Mouse (Mus musculus) midbrain, embryonic 14.5 days (tissue): Measurements from ENCODE around the gene Gabbr2. TPM values are rescaled to one million over a fixed set of nuclear protein-coding genes. Genes with fewer than 3 reads are reported as not detected.
A peak's percentile ranks its signal among the peaks of the same experiment; 100 is the strongest.

Experiments
- ATAC-seq: fragments of 200-750 bp; cut with Nextera tagmentation; 2 replicates; pipeline ENCODE4 v1.8.0; 2017; ENCODE audit warnings: moderate number of reproducible peaks, moderate library complexity; ENCODE audit not compliant: low FRiP score, low TSS enrichment
- DNase-seq: peaks from one replicate; pipeline ENCODE4 v3.0.0-alpha.2; 2015
- H3K27ac ChIP-seq: fragments of 300-500 bp; sonication (generic); replicated peaks from 2 replicates; pipeline ENCODE4 v1.5.1; 2014; ENCODE audit warnings: mild to moderate bottlenecking, low read depth, low read length, moderate library complexity
- H3K27me3 ChIP-seq: fragments of 300-500 bp; sonication (generic); 2 replicates; pipeline ENCODE4 v1.6.1; 2014; ENCODE audit warnings: low read length, control low read depth, mixed read lengths; ENCODE audit not compliant: control insufficient read depth, insufficient read depth
- H3K36me3 ChIP-seq: fragments of 300-500 bp; sonication (generic); 2 replicates; pipeline ENCODE4 v1.6.1; 2014; ENCODE audit warnings: low read length, control low read depth; ENCODE audit not compliant: control insufficient read depth, insufficient read depth
- H3K4me1 ChIP-seq: fragments of 300-500 bp; sonication (generic); 2 replicates; pipeline ENCODE4 v1.6.1; 2014; ENCODE audit warnings: mild to moderate bottlenecking, antibody characterized with exemption, low read length, control low read depth; ENCODE audit not compliant: control insufficient read depth, insufficient read depth
- H3K4me2 ChIP-seq: fragments of 300-500 bp; sonication (generic); 2 replicates; pipeline ENCODE4 v1.6.1; 2014; ENCODE audit warnings: mild to moderate bottlenecking, low read length, moderate library complexity
- H3K4me3 ChIP-seq: fragments of 300-500 bp; sonication (generic); replicated peaks from 2 replicates; pipeline ENCODE4 v1.5.1; 2014; ENCODE audit warnings: low read depth, low read length
- H3K9ac ChIP-seq: fragments of 300-500 bp; sonication (generic); replicated peaks from 2 replicates; pipeline ENCODE4 v1.6.1; 2014; ENCODE audit warnings: mild to moderate bottlenecking, low read length, moderate library complexity
- H3K9me3 ChIP-seq: fragments of 300-500 bp; sonication (generic); 2 replicates; pipeline ENCODE4 v1.6.1; 2016; ENCODE audit warnings: low read length, control low read depth, mixed read lengths; ENCODE audit not compliant: control insufficient read depth
- WGBS: fragments of 180-500 bp; shearing (Covaris S2); extraction: QIAGEN DNeasy Blood & Tissue Kit; methylation state at CpG from one replicate; pipeline ENCODE4 v1.1.7; 2014; 5-methylcytosine and 5-hydroxymethylcytosine counted together
- polyA plus RNA-seq: library from polyadenylated mRNA; unstranded; fragments of >200 nt; fragmentation: Nextera tagmentation; extraction: Ambion mirVana; gene quantifications from 2 replicates; pipeline ENCODE4 v1.2.1, GENCODE M21; 2014

The Gabbr2 gene
- polyA plus RNA-seq, 1 experiment from 2014 or later: 8.6 TPM

DNA sequence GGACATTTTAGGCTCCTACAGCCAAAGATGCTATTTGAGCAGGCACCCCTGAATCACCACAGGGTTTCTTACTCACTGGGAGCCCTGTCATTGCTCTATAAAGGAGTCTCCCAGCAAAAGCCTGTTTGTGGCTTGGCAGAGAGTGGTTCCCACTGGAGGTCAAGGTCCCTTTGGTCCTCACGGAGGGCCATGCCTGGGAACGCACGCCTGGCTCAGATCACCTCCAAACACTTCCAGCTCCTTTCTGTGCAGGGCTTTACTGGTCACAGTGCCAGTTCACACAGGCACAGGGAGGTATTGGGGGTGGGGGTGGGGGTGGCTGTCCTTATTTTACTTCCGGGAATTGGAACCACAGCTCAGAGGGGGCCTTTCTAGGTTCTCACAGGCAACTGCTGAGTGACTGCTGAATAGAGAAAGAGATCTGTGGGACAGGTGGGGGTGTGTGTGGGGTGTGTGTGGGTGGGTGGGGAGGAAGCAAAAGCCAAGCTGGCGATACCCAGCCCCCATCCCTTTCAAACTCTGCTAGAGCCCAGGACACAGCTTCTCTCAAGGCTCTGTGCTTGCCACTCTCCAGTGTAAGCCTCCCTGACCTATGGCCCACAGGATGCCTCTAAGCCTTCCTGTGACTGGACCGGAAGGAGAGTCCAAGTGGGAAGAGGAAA, 146.6 kb downstream of the Gabbr2 start:
- no peaks in the 10 kb centered on the region for H3K27me3 ChIP-seq
- no peaks in the 10 kb centered on the region for H3K4me1 ChIP-seq
- DNase-seq (no peak), ATAC-seq (no peak)
- H3K27ac ChIP-seq: no peak overlapping the region
- no peaks in the 10 kb centered on the region for H3K9me3 ChIP-seq
- H3K36me3 ChIP-seq: no peaks in the 10 kb centered on the region
- no peak overlapping the region for H3K4me2 ChIP-seq
- no peak overlapping the region for H3K9ac ChIP-seq
- 73% methylated on average over 6 of the region's 6 CpGs for WGBS
- H3K4me3 ChIP-seq: no peak overlapping the region

DNA sequence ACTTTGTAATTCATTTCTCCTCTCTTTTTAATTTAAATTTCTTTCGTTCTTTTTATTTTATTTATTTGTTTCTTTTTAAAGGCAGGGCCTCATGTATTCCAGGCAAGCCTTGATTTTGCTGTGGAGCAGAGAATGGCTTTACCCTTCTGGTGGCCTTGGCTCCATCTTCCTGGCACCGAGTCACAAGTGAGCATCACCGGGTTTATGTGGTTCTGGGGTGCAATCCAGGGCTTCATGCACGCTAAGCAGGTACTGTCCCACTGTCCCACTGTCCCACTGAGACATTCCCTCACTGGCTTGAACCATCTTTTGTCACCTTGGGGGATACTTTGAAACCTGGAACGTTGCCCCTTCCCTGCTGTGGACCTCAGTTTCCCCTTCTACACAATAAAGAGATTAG, 147.1 kb downstream of the Gabbr2 start:
- H3K36me3 ChIP-seq: no peaks in the 10 kb centered on the region
- no peak overlapping the region for H3K4me2 ChIP-seq
- no peak overlapping the region for H3K4me3 ChIP-seq
- H3K27ac ChIP-seq: no peak overlapping the region
- no peaks in the 10 kb centered on the region for H3K4me1 ChIP-seq
- no peaks in the 10 kb centered on the region for H3K27me3 ChIP-seq
- ATAC-seq: no peak
- DNase-seq: no peak
- H3K9me3 ChIP-seq: no peaks in the 10 kb centered on the region
- 80% methylated on average over 5 of the region's 5 CpGs for WGBS
- H3K9ac ChIP-seq: no peak overlapping the region

GRCm38 (mm10) chr4:46842596-46842995, 149.1 kb downstream of the Gabbr2 start:
- no peak overlapping the region for H3K4me3 ChIP-seq
- ATAC-seq: no peak
- WGBS: 83% methylated on average over 7 of the region's 7 CpGs
- H3K27me3 ChIP-seq: no peaks in the 10 kb centered on the region
- H3K9ac ChIP-seq: no peak overlapping the region
- H3K27ac ChIP-seq: no peak overlapping the region
- DNase-seq: no peak
- no peaks in the 10 kb centered on the region for H3K36me3 ChIP-seq
- H3K4me1 ChIP-seq: no peaks in the 10 kb centered on the region
- no peaks in the 10 kb centered on the region for H3K9me3 ChIP-seq
- H3K4me2 ChIP-seq: no peak overlapping the region

DNA sequence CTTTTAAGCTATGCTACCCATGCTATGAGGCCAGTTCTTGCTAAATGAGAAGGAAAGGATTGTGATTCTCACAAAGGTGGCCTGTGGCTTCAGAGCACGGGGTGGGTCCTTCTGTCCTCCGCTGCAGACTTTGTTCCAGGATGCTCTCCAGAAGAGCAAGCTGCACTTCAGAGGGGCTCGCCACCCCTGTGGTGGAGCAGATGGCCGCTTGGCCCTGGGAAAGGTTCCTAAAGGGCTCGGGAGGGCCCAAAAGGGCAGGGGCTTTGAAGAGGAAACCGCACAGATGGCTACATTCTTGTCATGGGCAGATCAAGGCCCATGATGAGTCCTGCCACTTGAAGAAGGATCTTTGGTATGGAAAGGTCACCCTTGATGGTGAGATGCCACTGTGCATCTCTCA, 151.5 kb downstream of the Gabbr2 start:
- 90% methylated on average over 6 of the region's 6 CpGs for WGBS
- Histone ChIP-seq H3K9me3 (no peaks in the 10 kb centered on the region), H3K4me1 (peaks cover 7% of the 10 kb centered on the region), H3K4me2 (no peak overlapping the region), H3K27me3 (no peaks in the 10 kb centered on the region), H3K9ac (no peak overlapping the region), H3K36me3 (no peaks in the 10 kb centered on the region), H3K27ac (no peak overlapping the region), H3K4me3 (no peak overlapping the region)
- ATAC-seq (no peak), DNase-seq (no peak)

- Histone ChIP-seq H3K9ac (no peak overlapping the region), H3K27me3 (no peaks in the 10 kb centered on the region), H3K4me2 (no peak overlapping the region), H3K4me3 (no peak overlapping the region), H3K27ac (no peak overlapping the region), H3K36me3 (no peaks in the 10 kb centered on the region), H3K9me3 (no peaks in the 10 kb centered on the region), H3K4me1 (peaks cover 7% of the 10 kb centered on the region)
- DNase-seq (no peak), ATAC-seq (no peak)
- 83% methylated on average over 7 of the region's 7 CpGs for WGBS
Measured at GRCm38 (mm10) chr4:46837362-46837761, 154.3 kb downstream of the Gabbr2 start.

DNA sequence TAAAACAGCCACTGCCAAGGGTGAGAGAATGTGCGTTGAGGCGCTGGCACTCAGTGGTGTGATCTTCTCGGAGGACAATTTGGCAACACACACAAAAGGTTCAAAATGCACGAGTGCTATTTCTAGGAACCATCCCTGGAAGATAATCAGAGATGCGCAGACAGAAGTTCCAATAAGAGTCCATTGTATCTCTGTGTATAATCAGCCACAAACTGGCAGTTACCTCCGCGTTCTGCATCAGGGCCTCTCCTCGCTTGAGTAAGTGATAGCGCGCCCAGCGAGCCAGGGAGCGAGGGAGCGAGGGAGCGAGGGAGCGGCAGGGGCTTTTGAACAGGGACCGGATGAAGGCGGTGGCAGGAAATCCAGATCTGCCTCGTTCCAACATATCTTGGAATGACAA, 155.6 kb downstream of the Gabbr2 start:
- Histone ChIP-seq H3K4me2 (no peak overlapping the region), H3K9me3 (no peaks in the 10 kb centered on the region), H3K27ac (peak overlapping the region; percentile 37; the same call in 1 of the 2 replicates), H3K9ac (no peak overlapping the region), H3K4me3 (no peak overlapping the region), H3K4me1 (peaks cover 7% of the 10 kb centered on the region), H3K27me3 (no peaks in the 10 kb centered on the region), H3K36me3 (no peaks in the 10 kb centered on the region)
- peak; percentile 62 for DNase-seq
- ATAC-seq: no peak
- 35% methylated on average over 18 of the region's 18 CpGs for WGBS

DNA sequence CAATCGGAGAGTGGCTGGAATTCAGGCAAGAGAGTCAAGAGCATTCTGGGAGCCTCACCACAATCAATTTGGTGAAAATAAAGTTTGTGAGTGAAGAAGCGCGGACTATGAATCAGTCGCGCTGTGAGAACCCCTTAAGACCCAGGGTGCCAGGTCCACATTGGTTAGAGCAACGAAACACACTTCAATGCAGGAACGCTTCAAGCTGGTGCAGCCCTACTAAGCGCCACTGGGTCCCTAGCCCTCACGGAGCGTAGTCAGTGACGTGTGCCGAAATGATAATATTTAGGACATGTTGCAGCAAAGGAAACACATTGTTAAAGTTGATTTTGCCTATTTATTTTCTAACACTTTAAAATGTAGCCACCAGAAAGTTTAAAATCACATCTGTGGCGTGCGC, 156.6 kb downstream of the Gabbr2 start:
- H3K36me3 ChIP-seq: no peaks in the 10 kb centered on the region
- no peak for DNase-seq
- H3K27ac ChIP-seq: no peak overlapping the region
- WGBS: 94% methylated on average over 14 of the region's 14 CpGs
- no peaks in the 10 kb centered on the region for H3K9me3 ChIP-seq
- peaks cover 7% of the 10 kb centered on the region for H3K4me1 ChIP-seq
- no peak overlapping the region for H3K4me2 ChIP-seq
- H3K9ac ChIP-seq: no peak overlapping the region
- no peaks in the 10 kb centered on the region for H3K27me3 ChIP-seq
- no peak for ATAC-seq
- H3K4me3 ChIP-seq: no peak overlapping the region

DNA sequence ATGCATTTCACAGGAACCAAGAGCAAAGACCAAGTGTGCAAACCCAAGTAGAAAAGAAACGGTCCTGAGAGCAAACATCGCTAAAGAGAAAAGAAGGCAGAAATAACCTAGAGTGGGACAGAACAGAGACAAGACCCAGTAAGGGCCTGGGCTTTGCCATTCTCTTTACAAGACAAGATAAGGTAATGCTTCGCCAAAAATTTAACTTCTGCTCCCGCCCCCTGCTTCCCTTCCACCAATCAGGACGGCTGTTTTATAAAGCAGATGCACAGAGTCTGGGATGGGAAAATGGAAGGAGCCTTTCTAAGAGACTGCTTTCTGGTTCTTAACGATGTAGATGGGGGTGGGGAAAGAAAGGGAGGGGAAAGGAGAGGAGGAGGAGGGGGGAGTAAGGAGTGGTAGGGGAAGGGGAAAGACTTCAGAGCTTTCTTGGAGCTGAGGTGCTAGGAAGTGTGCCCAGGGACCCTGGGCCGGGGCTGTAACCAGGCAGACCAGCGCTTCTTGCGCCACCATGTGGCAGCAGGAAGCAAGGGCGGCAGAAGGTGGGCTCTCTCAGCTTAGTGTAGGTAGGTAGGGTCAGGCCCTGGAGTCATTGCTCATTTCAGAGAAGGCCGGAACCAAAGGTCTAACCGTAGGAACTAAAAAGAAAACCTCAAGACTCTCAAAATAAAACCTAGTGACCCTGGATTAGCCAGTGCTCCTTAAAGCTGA, 158.7 kb downstream of the Gabbr2 start:
- H3K4me2 ChIP-seq: no peak overlapping the region
- no peaks in the 10 kb centered on the region for H3K27me3 ChIP-seq
- peaks cover 7% of the 10 kb centered on the region for H3K4me1 ChIP-seq
- no peak overlapping the region for H3K9ac ChIP-seq
- no peaks in the 10 kb centered on the region for H3K9me3 ChIP-seq
- no peak overlapping the region for H3K27ac ChIP-seq
- H3K4me3 ChIP-seq: no peak overlapping the region
- no peaks in the 10 kb centered on the region for H3K36me3 ChIP-seq
- no peak for ATAC-seq
- WGBS: 44% methylated on average over 12 of the region's 12 CpGs
- DNase-seq: no peak

DNA sequence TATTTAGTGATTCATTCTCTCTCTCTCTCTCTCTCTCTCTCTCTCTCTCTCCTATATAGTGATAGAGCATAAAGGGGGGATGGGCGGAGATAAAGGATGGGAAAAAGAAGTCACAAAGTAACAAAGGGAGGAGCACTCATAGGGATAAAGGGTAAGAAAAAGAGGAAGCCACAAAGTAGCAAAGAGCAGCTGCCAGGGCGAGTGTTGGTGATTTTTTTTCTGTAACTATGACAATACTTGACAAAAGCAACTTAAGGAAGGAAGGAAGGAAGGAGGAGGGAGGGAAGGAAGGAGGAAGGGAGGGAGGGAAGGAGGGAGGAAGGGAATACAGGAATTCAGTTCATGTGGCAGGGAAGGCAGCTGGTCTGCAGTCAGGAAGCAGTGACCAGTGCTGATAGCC, 162.0 kb downstream of the Gabbr2 start:
- H3K4me2 ChIP-seq: no peak overlapping the region
- H3K4me1 ChIP-seq: 0 out of 2 replicates have a peak, but pooled peaks cover 2% of the 10 kb centered on the region
- DNase-seq: no peak
- H3K27ac ChIP-seq: no peak overlapping the region
- WGBS: 46% methylated on average over 2 of the region's 2 CpGs
- H3K4me3 ChIP-seq: no peak overlapping the region
- no peak overlapping the region for H3K9ac ChIP-seq
- H3K27me3 ChIP-seq: no peaks in the 10 kb centered on the region
- no peak for ATAC-seq
- H3K36me3 ChIP-seq: no peaks in the 10 kb centered on the region
- H3K9me3 ChIP-seq: no peaks in the 10 kb centered on the region
